Mouse (Mus musculus) heart, embryonic 10.5 days (tissue): ENCODE measurements around the gene Tapt1. TPM values are rescaled to one million over a fixed set of nuclear protein-coding genes. Genes with fewer than 3 reads are reported as not detected.

Experiments used
- DNase-seq: peaks from one replicate; pipeline ENCODE4 v3.0.0-alpha.2; 2017; ENCODE audit warnings: low spot score
- H3K27ac ChIP-seq: fragments of 300-500 bp; sonication (generic); 2 replicates; pipeline ENCODE4 v1.5.1; 2016; ENCODE audit warnings: mild to moderate bottlenecking
- H3K27me3 ChIP-seq: fragments of 300-500 bp; sonication (generic); 2 replicates; pipeline ENCODE4 v1.6.1; 2016; ENCODE audit warnings: mild to moderate bottlenecking; ENCODE audit not compliant: poor library complexity, insufficient read depth, severe bottlenecking
- H3K36me3 ChIP-seq: fragments of 300-500 bp; sonication (generic); 2 replicates; pipeline ENCODE4 v1.6.1; 2016; ENCODE audit warnings: mild to moderate bottlenecking, moderate library complexity
- H3K4me1 ChIP-seq: fragments of 300-500 bp; sonication (generic); 2 replicates; pipeline ENCODE4 v1.6.1; 2016; ENCODE audit warnings: mild to moderate bottlenecking
- H3K4me3 ChIP-seq: fragments of 300-500 bp; sonication (generic); 2 replicates; pipeline ENCODE4 v1.5.1; 2016; ENCODE audit warnings: mild to moderate bottlenecking, moderate library complexity
- H3K9me3 ChIP-seq: fragments of 300-500 bp; sonication (generic); 2 replicates; pipeline ENCODE4 v1.6.1; 2016; ENCODE audit warnings: mild to moderate bottlenecking, moderate library complexity
- WGBS: fragments of 180-500 bp; shearing (Covaris S2); methylation state at CpG from one replicate; pipeline ENCODE4 v1.1.7; 2016; 5-methylcytosine and 5-hydroxymethylcytosine counted together
- polyA plus RNA-seq: library from polyadenylated mRNA; unstranded; fragments of >200 nt; fragmentation: Nextera tagmentation; extraction: Ambion mirVana; gene quantifications from 2 replicates; pipeline ENCODE4 v1.2.1, GENCODE M21; 2016

Tapt1 gene
- polyA plus RNA-seq, 1 experiment from 2014 or later, result 29.1 TPM

GRCm38 (mm10) chr5:44165854-44166253, 60.6 kb downstream of the Tapt1 start:
- H3K27ac ChIP-seq, result no peak overlapping the region
- no peaks in the 10 kb centered on the region for H3K36me3 ChIP-seq
- WGBS, result 33% methylated on average over 2 of the region's 2 CpGs

GRCm38 (mm10) chr5:44164233-44164776, 62.1 kb downstream of the Tapt1 start:
- Histone ChIP-seq H3K4me3 (no peak overlapping the region), H3K9me3 (no peaks in the 10 kb centered on the region), H3K4me1 (no peaks in the 10 kb centered on the region; the same call in 1 of the 2 replicates), H3K36me3 (no peaks in the 10 kb centered on the region), H3K27me3 (no peaks in the 10 kb centered on the region), H3K27ac (no peak overlapping the region)
- no peak for DNase-seq
- 34% methylated on average over 7 of the region's 7 CpGs for WGBS

More at GRCm38 (mm10) chr5:44165854-44166253, 60.6 kb downstream of the Tapt1 start:
- Histone ChIP-seq H3K9me3 (no peaks in the 10 kb centered on the region), H3K4me3 (no peak overlapping the region), H3K4me1 (no peaks in the 10 kb centered on the region; the same call in 1 of the 2 replicates), H3K27me3 (no peaks in the 10 kb centered on the region)
- DNase-seq, result no peak

GRCm38 (mm10) chr5:44163318-44163717, 63.1 kb downstream of the Tapt1 start:
- no peak for DNase-seq
- Histone ChIP-seq H3K4me3 (no peak overlapping the region), H3K9me3 (no peaks in the 10 kb centered on the region), H3K27me3 (no peaks in the 10 kb centered on the region), H3K4me1 (no peaks in the 10 kb centered on the region; the same call in 1 of the 2 replicates), H3K27ac (no peak overlapping the region), H3K36me3 (no peaks in the 10 kb centered on the region)
- 95% methylated on average over 3 of the region's 3 CpGs for WGBS

GRCm38 (mm10) chr5:44162786-44163185, 63.6 kb downstream of the Tapt1 start:
- Histone ChIP-seq H3K36me3 (no peaks in the 10 kb centered on the region), H3K9me3 (no peaks in the 10 kb centered on the region), H3K4me1 (no peaks in the 10 kb centered on the region; the same call in 1 of the 2 replicates), H3K27ac (no peak overlapping the region), H3K4me3 (no peak overlapping the region), H3K27me3 (no peaks in the 10 kb centered on the region)
- WGBS, result 76% methylated on average over 7 of the region's 7 CpGs
- DNase-seq, result no peak

- Histone ChIP-seq H3K36me3 (no peaks in the 10 kb centered on the region), H3K4me1 (no peaks in the 10 kb centered on the region; the same call in 1 of the 2 replicates), H3K9me3 (no peaks in the 10 kb centered on the region), H3K27ac (no peak overlapping the region), H3K4me3 (no peak overlapping the region), H3K27me3 (no peaks in the 10 kb centered on the region)
- no peak for DNase-seq
- WGBS, result 72% methylated on average over 4 of the region's 4 CpGs
Observed at GRCm38 (mm10) chr5:44159679-44160438, 66.6 kb downstream of the Tapt1 start.

- no peak overlapping the region for H3K27ac ChIP-seq
- no peaks in the 10 kb centered on the region for H3K9me3 ChIP-seq
- no peak for DNase-seq
- H3K36me3 ChIP-seq, result no peaks in the 10 kb centered on the region
- 82% methylated on average over 2 of the region's 2 CpGs for WGBS
- H3K4me1 ChIP-seq, result no peaks in the 10 kb centered on the region; the same call in 1 of the 2 replicates
- no peak overlapping the region for H3K4me3 ChIP-seq
- H3K27me3 ChIP-seq, result no peaks in the 10 kb centered on the region
Observed at GRCm38 (mm10) chr5:44159231-44159630, 67.2 kb downstream of the Tapt1 start.

- no peaks in the 10 kb centered on the region for H3K4me1 ChIP-seq
- H3K4me3 ChIP-seq, result no peak overlapping the region
- 85% methylated on average over 3 of the region's 3 CpGs for WGBS
- H3K9me3 ChIP-seq, result no peaks in the 10 kb centered on the region
- no peaks in the 10 kb centered on the region for H3K36me3 ChIP-seq
- H3K27me3 ChIP-seq, result no peaks in the 10 kb centered on the region
- H3K27ac ChIP-seq, result no peak overlapping the region
- no peak for DNase-seq
Observed at GRCm38 (mm10) chr5:44158458-44158857, 68.0 kb downstream of the Tapt1 start.

- no peak for DNase-seq
Observed at GRCm38 (mm10) chr5:44157760-44158159, 68.7 kb downstream of the Tapt1 start.

GRCm38 (mm10) chr5:44153050-44153449, 73.4 kb downstream of the Tapt1 start:
- no peak for DNase-seq
- H3K27me3 ChIP-seq, result no peaks in the 10 kb centered on the region
- WGBS, result 58% methylated on average over 1 of the region's 1 CpGs
- H3K9me3 ChIP-seq, result no peaks in the 10 kb centered on the region
- no peaks in the 10 kb centered on the region for H3K4me1 ChIP-seq
- H3K27ac ChIP-seq, result no peak overlapping the region
- H3K4me3 ChIP-seq, result no peak overlapping the region
- H3K36me3 ChIP-seq, result no peaks in the 10 kb centered on the region

More at GRCm38 (mm10) chr5:44157760-44158159, 68.7 kb downstream of the Tapt1 start:
- Histone ChIP-seq H3K27me3 (no peaks in the 10 kb centered on the region), H3K4me3 (no peak overlapping the region), H3K4me1 (no peaks in the 10 kb centered on the region), H3K9me3 (no peaks in the 10 kb centered on the region), H3K36me3 (no peaks in the 10 kb centered on the region), H3K27ac (no peak overlapping the region)
- WGBS, result 79% methylated on average over 6 of the region's 6 CpGs

GRCm38 (mm10) chr5:44151327-44152051, 74.9 kb downstream of the Tapt1 start:
- no peak for DNase-seq
- H3K36me3 ChIP-seq, result no peaks in the 10 kb centered on the region
- H3K27me3 ChIP-seq, result no peaks in the 10 kb centered on the region
- no peak overlapping the region for H3K27ac ChIP-seq
- no peak overlapping the region for H3K4me3 ChIP-seq
- 84% methylated on average over 4 of the region's 4 CpGs for whole genome bisulfite sequencing
- no peaks in the 10 kb centered on the region for H3K4me1 ChIP-seq
- H3K9me3 ChIP-seq, result no peaks in the 10 kb centered on the region

GRCm38 (mm10) chr5:44147732-44148131, 78.7 kb downstream of the Tapt1 start:
- H3K27me3 ChIP-seq, result 0 out of 2 replicates have a peak, but pooled peaks cover 5% of the 10 kb centered on the region
- no peaks in the 10 kb centered on the region for H3K4me1 ChIP-seq
- no peak overlapping the region for H3K27ac ChIP-seq
- H3K4me3 ChIP-seq, result no peak overlapping the region
- WGBS, result 77% methylated on average over 3 of the region's 3 CpGs
- no peak for DNase-seq
- no peaks in the 10 kb centered on the region for H3K9me3 ChIP-seq
- H3K36me3 ChIP-seq, result no peaks in the 10 kb centered on the region

- Histone ChIP-seq H3K9me3 (no peaks in the 10 kb centered on the region), H3K27ac (no peak overlapping the region), H3K4me3 (no peak overlapping the region), H3K4me1 (no peaks in the 10 kb centered on the region), H3K36me3 (no peaks in the 10 kb centered on the region), H3K27me3 (0 out of 2 replicates have a peak, but pooled peaks cover 5% of the 10 kb centered on the region)
- WGBS, result 73% methylated on average over 6 of the region's 6 CpGs
- DNase-seq, result no peak
Observed at GRCm38 (mm10) chr5:44146437-44147332, 79.7 kb downstream of the Tapt1 start.
